Mouse (Mus musculus): ENCODE measurements around the gene Polr2b.

GRCm38 (mm10) chr5:77367145-77367544, 57.2 kb downstream of the Polr2b start:
- TF ChIP-seq CTCF (conservative IDR thresholded peaks at IDR 0.05; ENCODE audit: insufficient read depth, insufficient read length, low read depth, low read length): no peak
- TF ChIP-seq POLR2A (IDR thresholded peaks at IDR 0.05; ENCODE audit: low read depth, low read length): no peak

Data from kidney, adult 2 months (tissue).